Mouse (Mus musculus): ENCODE results near the gene Olfr1270. TPM values are rescaled to one million over a fixed set of nuclear protein-coding genes. Genes with fewer than 3 reads are reported as not detected.
A peak's percentile ranks its signal among the peaks of the same experiment; 100 is the strongest.
"Not testable (repeated sequence)": the region's sequence is repeated elsewhere in the genome, so short reads cannot be mapped to it uniquely, and the experiment has no call there.

The Olfr1270 gene
- polyA plus RNA-seq (2015; fragmentation: Nextera tagmentation; extraction: Ambion mirVana), result not detected in 2 replicates

GRCm38 (mm10) chr2:90152991-90153390, at the start of gene Olfr1270:
Gene Olfr1270 (minus strand): TSS chr2:90153091.
- 86% methylated on average over 3 of the region's 3 CpGs for WGBS
- H3K36me3 ChIP-seq, result no peaks in the 10 kb centered on the region
- no peak within 1 kb of the TSS for H3K4me3 ChIP-seq
- H3K27me3 ChIP-seq, result no peaks in the 10 kb centered on the region
- no peak within 1 kb of the TSS for H3K9ac ChIP-seq
- no peaks in the 10 kb centered on the region for H3K9me3 ChIP-seq
- no peaks in the 10 kb centered on the region for H3K4me1 ChIP-seq (replicated peaks)
- H3K27ac ChIP-seq (replicated peaks), result no peak within 1 kb of the TSS
- no peak for ATAC-seq (ENCODE audit: low read depth)
- H3K4me2 ChIP-seq, result no peak within 1 kb of the TSS

GRCm38 (mm10) chr2:90199606-90200005, 46.7 kb upstream of the Olfr1270 start:
- not testable (repeated sequence) for H3K9me3 ChIP-seq; H3K36me3 ChIP-seq; H3K4me1 ChIP-seq (replicated peaks); H3K4me2 ChIP-seq; ATAC-seq (ENCODE audit: low read depth); H3K9ac ChIP-seq; H3K4me3 ChIP-seq; H3K27me3 ChIP-seq; H3K27ac ChIP-seq (replicated peaks)
- WGBS, result no CpG with 5 or more reads among the region's 4 CpGs

GRCm38 (mm10) chr2:90195285-90195684, 42.4 kb upstream of the Olfr1270 start:
- H3K4me1 ChIP-seq (replicated peaks); H3K27ac ChIP-seq (replicated peaks); H3K36me3 ChIP-seq; H3K27me3 ChIP-seq; H3K4me2 ChIP-seq; H3K9me3 ChIP-seq; H3K4me3 ChIP-seq; H3K9ac ChIP-seq: not testable (repeated sequence)
- ATAC-seq (ENCODE audit: low read depth), result peak; percentile 47; the same call in 1 of the 2 replicates
- no CpG with 5 or more reads among the region's 6 CpGs for WGBS

GRCm38 (mm10) chr2:90194750-90195149, 41.9 kb upstream of the Olfr1270 start:
- not testable (repeated sequence) for H3K36me3 ChIP-seq; H3K9ac ChIP-seq; H3K4me1 ChIP-seq (replicated peaks); H3K27me3 ChIP-seq; H3K9me3 ChIP-seq; H3K27ac ChIP-seq (replicated peaks); H3K4me3 ChIP-seq; H3K4me2 ChIP-seq
- WGBS, result no CpG with 5 or more reads among the region's 3 CpGs
- peak; percentile 59; the same call in 1 of the 2 replicates for ATAC-seq (ENCODE audit: low read depth)

- H3K27ac ChIP-seq (replicated peaks); H3K4me1 ChIP-seq (replicated peaks); ATAC-seq (ENCODE audit: low read depth): not testable (repeated sequence)
Observed at GRCm38 (mm10) chr2:90187082-90187481, 34.2 kb upstream of the Olfr1270 start.

GRCm38 (mm10) chr2:90186082-90186481, 33.2 kb upstream of the Olfr1270 start:
- not testable (repeated sequence) for H3K27me3 ChIP-seq; H3K4me3 ChIP-seq; H3K36me3 ChIP-seq; ATAC-seq (ENCODE audit: low read depth); H3K9ac ChIP-seq; H3K27ac ChIP-seq (replicated peaks); H3K9me3 ChIP-seq; H3K4me2 ChIP-seq; H3K4me1 ChIP-seq (replicated peaks)
- no CpG with 5 or more reads among the region's 4 CpGs for WGBS

More at GRCm38 (mm10) chr2:90187082-90187481, 34.2 kb upstream of the Olfr1270 start:
- not testable (repeated sequence) for H3K4me3 ChIP-seq, H3K4me2 ChIP-seq, H3K9ac ChIP-seq, H3K36me3 ChIP-seq, H3K9me3 ChIP-seq, H3K27me3 ChIP-seq
- WGBS, result no CpG with 5 or more reads among the region's 5 CpGs

GRCm38 (mm10) chr2:90153916-90154315, 1.0 kb upstream of the Olfr1270 start:
- WGBS, result 92% methylated on average over 9 of the region's 9 CpGs
- no peak for ATAC-seq (ENCODE audit: low read depth)
- no peak overlapping the region for H3K9ac ChIP-seq
- no peaks in the 10 kb centered on the region for H3K9me3 ChIP-seq
- H3K27me3 ChIP-seq, result no peaks in the 10 kb centered on the region
- H3K4me2 ChIP-seq, result no peak overlapping the region
- no peak overlapping the region for H3K27ac ChIP-seq (replicated peaks)
- no peak overlapping the region for H3K4me3 ChIP-seq
- H3K36me3 ChIP-seq, result no peaks in the 10 kb centered on the region
- no peaks in the 10 kb centered on the region for H3K4me1 ChIP-seq (replicated peaks)

- no peak for ATAC-seq (ENCODE audit: low read depth)
- no peak within 1 kb of the TSS for H3K4me2 ChIP-seq
- no peaks in the 10 kb centered on the region for H3K4me1 ChIP-seq (replicated peaks)
- no peaks in the 10 kb centered on the region for H3K36me3 ChIP-seq
- H3K27ac ChIP-seq (replicated peaks), result no peak within 1 kb of the TSS
- no peaks in the 10 kb centered on the region for H3K9me3 ChIP-seq
- no peak within 1 kb of the TSS for H3K9ac ChIP-seq
- H3K4me3 ChIP-seq, result no peak within 1 kb of the TSS
- no peaks in the 10 kb centered on the region for H3K27me3 ChIP-seq
Observed at GRCm38 (mm10) chr2:90142196-90142595, 10.7 kb downstream of the Olfr1270 start, which contains the start of gene Olfr32. Gene Olfr32 (minus strand): TSS chr2:90142296.

GRCm38 (mm10) chr2:90121312-90121711, 31.6 kb downstream of the Olfr1270 start, which contains the start of gene Olfr1269:
Gene Olfr1269 (minus strand): TSS chr2:90121412.
- no peak within 1 kb of the TSS for H3K4me3 ChIP-seq
- H3K36me3 ChIP-seq, result no peaks in the 10 kb centered on the region
- WGBS, result 86% methylated on average over 1 of the region's 1 CpGs

More at GRCm38 (mm10) chr2:90121312-90121711, 31.6 kb downstream of the Olfr1270 start, which contains the start of gene Olfr1269:
- Histone ChIP-seq H3K27ac (replicated peaks) (no peak within 1 kb of the TSS), H3K4me1 (replicated peaks) (no peaks in the 10 kb centered on the region), H3K4me2 (no peak within 1 kb of the TSS), H3K9ac (no peak within 1 kb of the TSS), H3K27me3 (no peaks in the 10 kb centered on the region), H3K9me3 (no peaks in the 10 kb centered on the region)
- no peak for ATAC-seq (ENCODE audit: low read depth)

Other genes starting within 250 kb of the Olfr1270 start
- gene Olfr1258, start 225.8 kb downstream of the Olfr1270 start, polyA plus RNA-seq (2015; fragmentation: Nextera tagmentation; extraction: Ambion mirVana), result not detected in 2 replicates
- not detected in 2 replicates for gene Olfr1259, start 204.4 kb downstream of the Olfr1270 start, polyA plus RNA-seq (2015; fragmentation: Nextera tagmentation; extraction: Ambion mirVana)
- gene Olfr1260, start 178.8 kb downstream of the Olfr1270 start, polyA plus RNA-seq (2015; fragmentation: Nextera tagmentation; extraction: Ambion mirVana), result not detected in 2 replicates
- gene Olfr1261, start 161.9 kb downstream of the Olfr1270 start, polyA plus RNA-seq (2015; fragmentation: Nextera tagmentation; extraction: Ambion mirVana), result not detected in 2 replicates
- gene Olfr1262, start 152.9 kb downstream of the Olfr1270 start, polyA plus RNA-seq (2015; fragmentation: Nextera tagmentation; extraction: Ambion mirVana), result not detected in 2 replicates
- gene Olfr1263, start 141.0 kb downstream of the Olfr1270 start, polyA plus RNA-seq (2015; fragmentation: Nextera tagmentation; extraction: Ambion mirVana), result not detected in 2 replicates
- gene Olfr1264, start 127.5 kb downstream of the Olfr1270 start, polyA plus RNA-seq (2015; fragmentation: Nextera tagmentation; extraction: Ambion mirVana), result not detected in 2 replicates
- gene Olfr1265, start 117.8 kb downstream of the Olfr1270 start, polyA plus RNA-seq (2015; fragmentation: Nextera tagmentation; extraction: Ambion mirVana), result not detected in 2 replicates
- gene Olfr140, start 89.5 kb downstream of the Olfr1270 start, polyA plus RNA-seq (2015; fragmentation: Nextera tagmentation; extraction: Ambion mirVana), result not detected in 2 replicates
- not detected in 2 replicates for gene Olfr1269, start 31.7 kb downstream of the Olfr1270 start, polyA plus RNA-seq (2015; fragmentation: Nextera tagmentation; extraction: Ambion mirVana)
- gene Olfr32, start 10.8 kb downstream of the Olfr1270 start, polyA plus RNA-seq (2015; fragmentation: Nextera tagmentation; extraction: Ambion mirVana), result not detected in 2 replicates
- not detected in 2 replicates for gene Olfr1506, start 71.4 kb upstream of the Olfr1270 start, polyA plus RNA-seq (2015; fragmentation: Nextera tagmentation; extraction: Ambion mirVana)
- gene Olfr142, start 104.5 kb upstream of the Olfr1270 start, polyA plus RNA-seq (2015; fragmentation: Nextera tagmentation; extraction: Ambion mirVana), result not detected in 2 replicates
- not detected in 2 replicates for gene Olfr1271, start 117.9 kb upstream of the Olfr1270 start, polyA plus RNA-seq (2015; fragmentation: Nextera tagmentation; extraction: Ambion mirVana)
- gene Olfr1272, start 139.8 kb upstream of the Olfr1270 start, polyA plus RNA-seq (2015; fragmentation: Nextera tagmentation; extraction: Ambion mirVana), result not detected in 2 replicates
- gene Gm13769, start 169.1 kb upstream of the Olfr1270 start, polyA plus RNA-seq (2015; fragmentation: Nextera tagmentation; extraction: Ambion mirVana), result 0.11 TPM in 1 of 2 replicates, not detected in the other
- not detected in 2 replicates for gene Olfr1274-ps, start 245.6 kb upstream of the Olfr1270 start, polyA plus RNA-seq (2015; fragmentation: Nextera tagmentation; extraction: Ambion mirVana)

Data from neural tube, embryonic 13.5 days (tissue).